Mouse (Mus musculus) left cerebral cortex, postnatal 4 days (tissue): ENCODE measurements around the gene Phtf1. TPM values are rescaled to one million over a fixed set of nuclear protein-coding genes. Genes with fewer than 3 reads are reported as not detected.
A peak's percentile ranks its signal among the peaks of the same experiment; 100 is the strongest.

ENCODE experiments used
- DNase-seq: peaks from one replicate; pipeline ENCODE4 v3.0.0-alpha.2; 2022
- intact Hi-C: fragments of 180-260 bp; cut with DNase I; formaldehyde crosslinking; loops from one replicate; pipeline ENCODE4 v1.15.1; 2025
- total RNA-seq, 2 experiments: library from RNA; stranded (reverse); gene quantifications; 2 replicates each; pipeline ENCODE4 v1.2.3; 2021

Phtf1 gene
- total RNA-seq: 10 to 100 TPM; 30.6 to 35.2 TPM

DNA sequence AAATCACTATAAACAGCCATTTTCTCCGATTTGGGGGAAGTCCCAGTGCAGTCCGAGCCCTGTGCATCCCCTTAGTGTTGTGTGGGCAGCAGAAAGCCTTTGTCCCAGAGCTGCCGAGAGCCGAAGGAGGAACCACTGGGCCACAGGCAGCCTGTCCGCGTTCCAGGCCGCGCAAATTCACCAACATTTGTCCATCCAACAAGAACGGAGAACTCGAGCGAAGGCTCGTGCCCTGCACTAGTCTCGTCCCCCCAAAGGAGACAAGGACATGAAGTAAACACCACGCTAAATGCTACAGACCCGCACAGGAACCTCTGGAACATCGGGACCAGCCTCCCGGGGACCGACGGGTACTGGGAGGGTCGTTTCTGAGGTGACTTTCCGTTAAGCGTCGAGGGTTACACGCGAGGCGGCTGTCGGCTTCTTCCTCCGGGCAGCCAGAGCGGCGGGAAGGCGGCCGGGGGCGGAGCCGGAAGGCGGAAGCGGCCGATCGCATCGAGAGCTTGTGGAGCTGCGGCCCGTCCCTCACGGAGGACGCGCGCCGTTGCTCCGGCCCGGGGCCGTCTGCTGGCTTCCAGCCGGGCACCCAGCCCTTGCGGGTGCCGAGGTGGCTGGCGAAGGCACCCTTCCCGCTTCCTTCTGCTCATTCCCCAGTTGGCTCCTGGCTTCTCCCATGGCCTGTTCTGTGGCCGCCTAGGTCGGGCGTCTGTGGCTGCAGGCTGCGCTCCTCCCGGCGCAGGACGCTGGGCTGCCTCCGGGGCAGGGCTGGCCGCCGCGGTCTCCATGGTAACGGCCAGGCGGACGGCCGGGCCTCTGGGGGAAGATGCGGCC, at the start of gene Phtf1:
Phtf1 (plus strand) TSS at position 250 of the 831 bp plus-strand sequence.
- intact Hi-C loops: no loop called here
- peak; percentile 85 for DNase-seq

DNA sequence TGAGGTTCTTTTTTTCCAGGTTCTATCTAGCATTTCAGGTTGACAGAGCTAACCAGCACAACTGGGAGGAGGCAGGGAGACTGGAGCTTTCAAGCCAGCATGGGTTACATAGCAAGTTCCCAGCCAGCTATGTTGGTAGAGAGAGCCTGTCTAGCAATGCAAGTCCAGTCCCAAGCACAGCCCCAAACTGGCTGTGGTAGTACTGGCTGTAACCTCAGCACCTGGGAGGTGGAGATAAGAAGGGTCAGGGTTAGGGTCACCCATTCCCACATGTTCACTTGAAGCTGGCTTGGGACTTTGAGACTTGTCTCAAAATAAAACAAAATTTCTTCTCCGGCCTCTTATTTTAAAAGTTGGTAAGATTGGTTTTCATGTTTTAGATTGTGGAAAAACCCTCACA, 47.8 kb upstream of the Phtf1 start:
- no peak for DNase-seq
- intact Hi-C loops: no loop called here

DNA sequence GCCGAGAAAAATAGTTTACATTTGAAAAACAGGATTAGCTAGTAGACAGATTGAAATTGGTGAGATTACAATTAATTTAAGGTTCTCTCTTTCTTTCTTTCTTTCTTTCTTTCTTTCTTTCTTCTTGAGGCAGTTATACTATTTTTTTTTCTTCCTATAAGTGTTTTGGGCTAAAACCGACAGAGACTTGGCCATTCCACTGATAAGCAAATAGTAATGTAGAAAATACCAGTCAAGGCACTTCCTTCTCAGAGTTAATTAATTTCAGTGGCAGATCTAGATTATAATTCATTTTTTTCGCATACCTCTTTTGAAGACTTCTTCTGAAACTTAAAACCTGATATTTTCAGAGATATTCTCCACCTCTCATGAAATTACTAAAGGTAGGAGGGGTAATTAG, 42.6 kb upstream of the Phtf1 start:
- intact Hi-C loops: loop anchor here (5.0 kb wide), 1 partner anchor 37 kb away; no protein-coding TSS in a partner anchor
- no peak for DNase-seq

DNA sequence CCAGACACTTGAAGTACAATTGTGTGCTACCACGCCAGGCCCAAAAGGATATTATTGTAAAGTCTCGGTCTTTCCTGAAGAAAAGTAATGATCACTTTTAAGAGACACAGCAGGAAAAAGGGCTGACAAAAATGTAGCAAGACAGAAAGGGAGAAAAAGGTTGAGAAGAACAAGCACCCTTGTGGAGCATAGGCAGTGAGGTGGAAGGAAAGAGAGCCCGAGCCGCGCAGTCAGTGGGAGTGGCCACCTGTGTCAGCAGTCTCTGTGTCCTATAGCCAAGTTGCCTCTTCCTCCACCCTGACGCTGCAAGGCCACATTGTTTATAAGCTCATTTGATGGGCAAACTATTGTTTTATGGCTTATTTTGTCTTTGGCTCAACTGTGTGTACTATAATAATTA, 40.4 kb upstream of the Phtf1 start:
- intact Hi-C loops: loop anchor here (5.0 kb wide), 1 partner anchor 35 kb away; no protein-coding TSS in a partner anchor
- peak; percentile 12 for DNase-seq

DNA sequence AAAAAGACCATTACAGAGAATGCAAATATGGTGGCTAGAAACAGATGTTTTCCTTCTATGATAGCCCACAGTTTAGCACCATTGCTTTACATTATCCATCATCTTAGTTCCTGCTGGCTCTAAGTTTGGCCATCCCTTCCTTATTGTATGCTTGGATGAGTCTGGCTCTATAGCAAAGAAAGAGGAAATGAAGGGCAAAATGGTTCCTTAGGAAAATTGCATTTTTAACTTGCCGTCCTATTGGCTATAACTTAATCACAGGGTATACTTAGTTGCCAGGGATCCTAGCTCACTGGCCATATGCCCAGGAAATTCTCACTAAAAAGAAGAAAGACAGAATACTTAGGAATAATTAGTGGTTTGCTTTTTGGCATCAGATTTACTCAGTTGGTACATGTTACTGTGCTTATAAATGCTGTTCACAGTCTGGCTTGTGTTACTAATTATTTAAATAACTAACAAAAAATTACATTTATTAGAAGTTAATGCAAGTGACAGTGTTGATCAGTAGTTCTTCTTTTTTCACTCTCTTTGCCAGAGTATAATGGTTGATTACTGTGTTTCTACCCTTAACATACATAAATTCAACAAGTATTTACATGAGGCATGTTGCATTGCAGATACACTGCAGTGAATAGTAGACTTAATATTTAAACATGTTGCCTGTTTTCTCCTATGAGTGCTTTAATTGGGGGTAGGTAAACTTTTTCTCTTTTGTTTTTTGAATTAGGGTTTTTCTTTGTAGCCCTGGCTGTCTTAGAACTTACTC, 22.9 kb upstream of the Phtf1 start:
- peak; percentile 25 for DNase-seq
- intact Hi-C loops: no loop called here

DNA sequence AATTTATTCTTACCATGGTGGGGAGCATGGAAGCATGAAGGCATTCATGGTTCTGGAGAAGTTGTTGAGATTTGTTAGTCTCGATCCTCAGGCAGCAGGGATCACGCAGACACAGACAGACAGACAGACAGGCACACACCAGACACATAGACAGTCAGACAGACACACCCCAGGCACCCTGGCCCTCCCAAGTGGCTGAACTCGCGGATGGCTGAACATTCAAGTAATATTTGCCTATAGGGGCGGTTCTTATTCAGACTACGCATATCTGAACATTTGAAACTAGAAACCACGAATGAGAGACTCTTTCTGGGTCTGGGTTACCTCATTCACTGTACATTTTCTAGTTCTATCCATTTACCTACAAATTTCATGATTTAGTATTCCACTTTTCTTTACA, 19.2 kb upstream of the Phtf1 start:
- intact Hi-C loops: no loop called here
- DNase-seq: no peak

DNA sequence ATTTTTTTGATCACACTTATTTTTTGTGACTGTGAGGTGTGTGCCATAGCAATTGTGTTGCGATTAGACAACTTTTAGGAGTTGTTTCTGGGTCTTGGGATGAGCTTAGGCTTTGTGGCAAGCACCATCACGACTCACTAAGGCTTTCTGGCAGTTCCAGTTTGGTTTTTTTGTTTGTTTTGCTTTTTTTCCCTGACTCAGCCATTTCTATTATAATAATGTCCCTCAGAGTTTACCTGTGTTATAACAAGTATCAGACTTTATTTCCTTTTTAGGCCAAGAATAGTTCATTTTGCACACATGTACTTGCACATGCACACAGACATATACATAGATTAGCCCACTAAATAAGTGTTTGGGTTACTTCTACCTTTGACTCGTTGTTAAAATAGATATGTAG, 7.3 kb upstream of the Phtf1 start:
- DNase-seq: no peak
- intact Hi-C loops: loop anchor here (5.0 kb wide), 1 partner anchor 33 kb away; no protein-coding TSS in a partner anchor

DNA sequence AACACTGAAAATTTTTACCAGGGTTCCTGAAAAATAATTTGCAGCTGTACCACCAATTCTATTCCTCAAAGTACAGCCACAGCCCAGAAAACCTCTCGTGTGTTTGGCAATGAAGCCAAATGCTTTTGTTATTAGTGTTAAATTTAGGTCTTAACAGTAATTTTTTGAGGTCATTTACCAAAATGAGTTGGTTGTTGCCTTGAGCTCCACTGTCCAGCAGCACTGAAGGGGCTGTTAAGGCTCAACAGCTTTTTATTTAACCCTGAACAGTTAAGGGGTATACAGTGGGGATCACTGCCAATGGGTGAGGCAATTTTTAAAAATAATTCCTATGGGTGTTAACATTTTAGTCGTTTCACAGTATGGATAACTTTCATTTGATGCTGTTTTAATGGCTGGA, 679 bp upstream of the Phtf1 start:
- intact Hi-C loops: no loop called here
- DNase-seq: no peak

DNA sequence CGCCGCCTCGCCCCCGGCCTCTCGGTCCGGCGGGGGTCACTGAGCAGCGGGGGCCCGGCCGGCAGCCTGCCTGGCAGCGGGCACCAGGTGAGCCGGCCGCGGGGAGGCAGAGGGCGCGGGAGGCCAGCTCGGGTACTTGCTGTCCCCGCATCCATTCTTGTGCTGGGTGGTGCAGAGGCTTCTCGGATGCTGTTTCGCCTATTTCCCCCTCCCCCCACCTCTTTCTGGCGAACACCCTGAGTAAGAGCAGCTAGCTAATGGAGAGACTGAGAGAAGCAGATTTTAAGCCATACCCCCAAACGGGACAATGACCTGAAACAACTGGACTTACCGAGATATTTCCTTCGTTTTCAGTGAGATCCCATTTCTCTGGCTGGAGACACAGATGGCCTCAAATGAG, 791 bp downstream of the Phtf1 start:
- DNase-seq: peak; percentile 67
- intact Hi-C loops: no loop called here

DNA sequence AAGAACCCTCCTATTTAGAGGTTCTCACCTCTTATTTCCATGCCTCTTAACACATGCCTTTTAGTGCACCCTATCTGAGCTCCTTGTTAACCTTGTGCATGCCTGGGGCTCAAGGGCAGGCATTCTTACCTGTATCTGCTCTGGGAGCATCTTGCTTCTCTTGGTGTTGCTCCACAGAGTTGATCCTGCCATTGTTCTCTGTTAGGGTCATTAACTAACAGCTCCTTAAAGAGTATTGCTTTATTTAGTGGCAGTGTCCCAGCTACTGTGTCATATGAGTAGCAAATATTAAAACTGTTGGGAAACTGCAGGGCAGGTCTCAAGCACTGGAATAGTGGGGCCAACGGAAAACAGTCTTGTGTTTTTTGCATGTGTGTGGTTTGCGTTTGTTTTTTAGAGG, 3.2 kb downstream of the Phtf1 start:
- intact Hi-C loops: no loop called here
- no peak for DNase-seq

DNA sequence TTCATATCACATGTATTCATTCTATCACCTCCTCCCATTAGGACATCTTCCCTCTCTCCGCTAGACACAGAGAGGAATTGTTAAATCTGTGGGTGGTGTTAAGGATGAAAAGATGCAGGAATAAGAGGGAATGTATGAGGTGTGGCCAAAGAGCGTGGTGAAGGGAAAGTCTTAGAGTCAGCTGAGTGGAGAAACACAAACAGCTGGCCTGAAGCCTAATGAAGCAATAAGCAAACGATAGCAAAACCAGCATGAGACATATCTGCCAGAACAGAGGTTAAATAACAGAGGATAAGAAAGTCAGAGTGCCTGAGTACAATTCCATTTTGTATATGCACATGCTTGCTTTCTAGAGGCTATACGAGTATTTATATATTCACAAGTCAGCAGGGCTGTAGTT, 16.6 kb downstream of the Phtf1 start:
- no peak for DNase-seq
- intact Hi-C loops: no loop called here

DNA sequence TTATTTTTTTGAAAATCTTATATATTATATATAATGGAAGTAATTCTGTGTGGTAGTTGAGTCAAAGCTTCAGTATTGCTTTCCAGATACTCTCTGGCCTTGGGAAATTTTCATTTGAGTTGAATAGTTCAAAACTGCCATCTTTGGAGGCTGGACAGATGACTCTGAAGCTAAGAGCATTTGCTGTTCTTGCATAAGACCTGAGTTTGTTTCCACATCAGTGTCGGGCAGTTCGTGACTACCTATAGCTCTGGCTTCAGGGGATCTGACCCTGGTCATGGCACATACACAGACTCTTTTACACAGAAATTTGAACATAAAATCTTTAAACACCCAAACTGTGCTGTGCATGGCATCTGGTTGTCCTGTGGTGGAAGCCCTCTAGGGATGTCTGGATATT, 17.3 kb downstream of the Phtf1 start:
- intact Hi-C loops: no loop called here
- no peak for DNase-seq

DNA sequence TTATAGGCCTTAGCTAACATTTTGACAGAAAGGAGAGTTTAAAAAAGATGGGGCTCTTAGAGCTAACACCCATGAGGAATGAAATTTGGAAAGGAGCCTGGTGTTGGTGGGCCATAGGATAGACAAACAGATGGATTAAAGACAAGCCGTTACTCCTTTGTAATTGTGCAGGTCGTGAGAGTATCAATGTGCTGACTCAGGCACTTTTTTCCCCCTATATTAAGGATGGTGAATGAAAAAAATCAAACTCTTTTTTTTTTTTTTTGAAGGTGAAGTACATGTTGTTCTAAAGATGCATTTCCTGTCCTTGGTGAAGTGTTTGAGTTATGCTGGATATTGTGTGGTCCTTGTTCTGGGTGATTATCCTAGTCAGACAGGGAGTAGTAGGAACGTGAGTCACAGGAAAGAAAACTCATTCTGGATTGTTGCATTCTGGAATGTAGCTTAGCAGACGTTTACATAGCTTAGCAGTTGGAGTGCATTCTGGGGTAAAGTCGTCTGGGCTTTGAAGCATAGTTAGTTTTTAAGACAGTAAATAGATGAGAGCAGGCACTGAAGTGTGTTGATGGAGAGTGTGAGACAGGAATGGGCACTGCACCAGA, 20.0 kb downstream of the Phtf1 start:
- no peak for DNase-seq
- intact Hi-C loops: no loop called here

DNA sequence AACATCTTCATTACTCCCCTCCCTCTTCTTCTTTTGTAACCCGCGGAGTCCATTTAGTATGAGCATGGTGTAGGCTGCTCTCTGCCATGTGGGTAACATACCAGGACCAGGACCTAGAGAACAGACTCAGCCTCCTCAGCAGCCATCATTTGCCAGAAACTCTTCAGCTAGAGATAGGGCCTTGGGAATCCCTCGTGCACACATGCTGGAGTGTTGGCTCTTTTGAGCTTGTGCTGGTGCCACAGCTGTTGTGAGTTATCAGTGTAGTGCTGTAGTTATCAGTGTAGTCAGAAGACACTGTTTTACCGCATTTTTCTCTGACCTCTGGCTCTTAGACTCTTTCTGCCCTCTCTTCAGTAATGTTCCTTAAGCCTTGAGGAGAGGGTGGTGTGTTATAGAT, 21.4 kb downstream of the Phtf1 start:
- no peak for DNase-seq
- intact Hi-C loops: no loop called here

DNA sequence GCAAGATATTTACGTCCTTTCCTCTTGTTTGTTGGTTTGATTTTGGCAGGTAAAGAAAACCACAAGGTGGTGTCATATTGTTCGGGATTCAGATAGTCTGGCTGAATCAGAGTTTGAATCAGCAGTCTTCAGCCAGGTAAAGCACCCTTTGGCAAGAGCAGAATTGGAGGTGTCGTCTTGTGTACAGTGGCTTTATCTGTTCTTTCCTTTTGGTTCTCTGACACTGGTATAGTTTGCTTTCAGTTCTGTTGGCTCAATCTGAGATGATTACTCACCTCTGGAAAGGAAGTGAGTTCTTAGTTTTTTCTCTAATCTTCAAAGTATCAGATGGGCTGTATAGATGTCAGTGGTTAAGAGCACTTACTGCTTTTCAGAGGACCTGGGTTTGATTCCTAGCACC, 23.4 kb downstream of the Phtf1 start:
- no peak for DNase-seq
- intact Hi-C loops: no loop called here

DNA sequence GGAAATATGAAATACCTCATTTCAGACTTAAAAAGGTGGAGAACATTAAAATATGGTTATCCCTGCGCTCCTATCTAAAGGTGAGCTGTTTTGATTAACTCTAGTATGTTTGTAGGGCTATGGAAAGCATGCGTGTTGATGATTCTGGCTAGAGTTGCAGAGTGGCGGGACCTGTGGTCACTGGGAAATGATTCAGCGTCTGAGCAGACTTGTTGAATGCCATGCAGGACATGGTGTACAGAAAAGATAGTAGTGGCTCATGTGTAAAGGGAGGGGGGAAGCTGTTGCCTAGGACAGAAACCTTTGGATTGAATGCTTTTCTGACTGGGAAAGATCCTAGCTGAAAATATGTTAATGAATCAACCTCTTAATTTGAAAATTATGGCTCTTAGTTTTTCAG, 30.8 kb downstream of the Phtf1 start:
- no peak for DNase-seq
- intact Hi-C loops: no loop called here

DNA sequence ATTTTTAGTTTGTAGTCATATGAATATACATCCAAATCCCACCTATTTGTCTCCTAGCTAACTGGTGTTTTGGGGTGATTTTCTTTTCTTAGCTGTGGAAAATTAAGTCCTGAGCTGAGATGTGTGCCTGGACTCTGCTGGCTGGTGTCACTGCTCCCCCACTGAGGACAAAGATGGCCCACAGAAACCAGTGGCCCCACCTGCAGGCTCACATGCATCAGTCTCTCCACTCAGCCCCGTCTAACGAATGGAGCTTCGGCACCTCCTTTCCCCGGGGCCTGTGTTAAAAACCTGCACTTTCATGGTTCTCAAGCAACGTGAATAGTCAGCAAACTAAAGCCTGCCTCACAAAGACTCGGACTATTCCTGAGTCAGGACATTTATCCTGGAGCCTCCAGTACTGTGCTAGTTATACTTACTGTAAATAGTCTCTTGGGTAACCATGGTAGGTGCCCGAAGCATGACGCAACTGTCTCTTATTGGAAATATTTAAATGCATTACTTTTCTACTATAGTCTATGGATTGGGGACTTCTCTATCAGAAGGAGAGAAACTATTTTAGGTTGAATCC, 39.1 kb downstream of the Phtf1 start:
- intact Hi-C loops: no loop called here
- no peak for DNase-seq

DNA sequence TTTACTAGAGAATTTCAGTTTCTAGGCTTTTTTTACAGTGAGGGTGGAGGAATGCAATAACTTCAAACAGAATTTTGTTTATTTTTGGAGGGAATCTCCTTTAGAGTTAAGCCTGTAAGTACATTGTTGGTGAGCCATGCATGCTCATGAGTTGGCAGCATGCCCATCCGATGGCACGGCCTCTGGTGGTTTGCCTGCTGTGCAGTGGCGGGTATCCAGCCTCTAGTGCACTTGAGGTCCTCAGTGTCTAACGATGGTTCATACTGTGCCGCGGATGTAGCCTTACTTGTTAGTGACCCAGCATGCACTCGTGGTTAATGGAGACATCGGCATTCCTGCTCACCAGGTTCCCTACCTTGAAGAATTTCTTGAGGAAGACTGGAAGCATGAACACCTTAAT, 39.6 kb downstream of the Phtf1 start:
- intact Hi-C loops: no loop called here
- peak; percentile 61 for DNase-seq

DNA sequence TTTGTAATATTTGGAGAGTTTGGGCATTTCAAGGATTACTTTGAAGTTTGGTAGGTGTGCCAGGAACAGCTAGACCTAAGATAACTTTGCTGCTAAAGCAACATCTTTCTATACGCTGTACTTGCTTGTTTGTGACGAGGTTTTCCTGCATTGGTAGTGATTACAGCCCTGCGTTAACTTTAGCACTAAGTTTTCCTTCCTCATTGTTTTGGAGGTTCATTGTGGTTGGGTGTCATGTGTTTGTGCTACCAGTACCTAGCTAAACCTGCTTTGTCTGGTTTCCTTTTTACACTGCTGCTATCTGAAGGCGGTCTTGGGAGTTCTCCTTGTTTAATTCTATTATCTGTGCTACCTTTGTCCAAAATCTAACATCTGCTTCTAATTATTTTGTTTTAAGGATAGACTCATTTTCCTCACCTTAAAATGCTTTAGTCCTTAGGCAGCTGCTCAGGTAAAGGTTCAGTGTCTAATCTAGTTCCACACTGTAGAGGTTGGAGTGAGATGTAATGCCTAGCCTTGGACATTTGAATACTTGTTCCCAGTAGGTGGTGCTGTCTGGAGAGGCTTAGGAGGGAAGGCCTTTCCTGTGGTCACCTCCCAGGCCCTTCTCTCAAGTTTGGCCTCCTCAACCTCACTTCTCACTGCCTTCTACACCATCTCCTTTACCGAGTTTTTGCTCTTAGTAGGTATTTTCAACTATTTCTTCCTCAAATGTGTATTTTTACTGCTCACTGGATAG, 42.2 kb downstream of the Phtf1 start:
- intact Hi-C loops: no loop called here
- DNase-seq: no peak

DNA sequence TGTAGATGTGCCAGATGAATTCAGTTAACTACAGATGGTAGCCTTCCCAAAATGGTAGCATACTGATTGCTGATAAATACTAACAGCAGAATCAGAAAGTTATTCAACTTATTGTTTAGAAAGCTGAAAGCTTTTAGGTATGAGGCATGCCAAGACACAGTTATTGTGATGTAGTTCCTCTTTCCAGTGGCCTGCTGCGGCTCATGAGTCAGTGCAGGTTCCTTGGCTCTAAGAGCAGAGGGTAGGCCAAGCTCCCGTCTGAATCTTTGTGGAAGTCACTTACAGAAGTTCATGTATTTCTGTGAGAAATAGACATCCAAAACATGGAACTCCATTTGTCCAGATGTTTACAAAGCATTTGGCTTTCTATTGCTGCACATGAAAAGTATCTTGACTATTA, 44.1 kb downstream of the Phtf1 start:
- intact Hi-C loops: no loop called here
- no peak for DNase-seq

DNA sequence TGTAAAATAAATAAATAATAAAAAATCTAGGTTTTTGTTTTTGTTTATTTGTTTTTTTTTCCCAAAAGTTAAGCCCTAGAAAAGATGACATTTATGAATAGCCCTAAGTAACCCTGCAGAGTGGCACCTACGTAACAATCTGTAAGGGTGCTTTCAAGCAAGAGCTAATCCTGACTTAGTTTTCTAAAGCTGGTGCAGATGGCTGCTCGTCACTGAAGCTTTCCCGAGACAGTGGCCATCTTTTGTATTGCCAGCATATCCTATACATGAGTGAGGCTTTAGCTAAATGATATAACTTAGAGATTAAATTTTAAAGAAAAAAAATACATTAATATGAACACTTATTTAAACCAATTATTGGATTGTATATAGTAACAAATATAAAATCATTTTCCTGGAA, 50.0 kb downstream of the Phtf1 start:
- no peak for DNase-seq
- intact Hi-C loops: no loop called here
